Mouse (Mus musculus): ENCODE data around the gene Gpr19. TPM values are rescaled to one million over a fixed set of nuclear protein-coding genes. Genes with fewer than 3 reads are reported as not detected.

The Gpr19 gene
- polyA plus RNA-seq, 1 experiment from 2014 or later: 8.4 TPM

DNA sequence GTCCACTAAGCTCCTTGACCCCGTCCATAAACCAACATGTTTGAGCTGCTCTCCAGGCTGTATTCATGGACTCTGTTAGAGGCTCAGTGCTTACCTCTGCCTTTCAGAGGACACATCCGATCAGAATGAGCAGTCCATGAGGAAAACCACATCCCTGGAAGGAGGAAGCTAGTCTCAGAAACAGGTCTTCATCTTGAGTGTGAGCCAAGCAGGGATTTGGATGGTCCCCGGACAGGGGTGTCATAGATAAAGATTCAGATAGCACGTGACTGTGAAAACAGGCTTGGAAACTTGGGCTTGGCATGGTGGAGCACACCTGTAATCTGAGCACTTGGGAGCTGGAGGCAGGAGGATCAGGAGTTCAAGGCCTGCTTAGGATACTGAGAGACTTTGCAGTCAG, 31.5 kb upstream of the Gpr19 start:
- peak overlapping the region; percentile 82 for H3K4me3 ChIP-seq
- peak overlapping the region; percentile 96 for H3K4me2 ChIP-seq
- H3K27ac ChIP-seq: peak overlapping the region; percentile 100
- H3K36me3 ChIP-seq: peaks cover 32% of the 10 kb centered on the region
- peaks cover 56% of the 10 kb centered on the region for H3K4me1 ChIP-seq
- whole genome bisulfite sequencing (ENCODE audit: insufficient replicate concordance): 38% methylated on average over 4 of the region's 4 CpGs
- H3K9me3 ChIP-seq (replicated peaks): no peaks in the 10 kb centered on the region
- no peak for ATAC-seq
- peak overlapping the region; percentile 95 for H3K9ac ChIP-seq
- H3K27me3 ChIP-seq (replicated peaks): no peaks in the 10 kb centered on the region

- Histone ChIP-seq H3K4me1 (peaks cover 55% of the 10 kb centered on the region), H3K9ac (peak overlapping the region; percentile 95), H3K36me3 (peaks cover 34% of the 10 kb centered on the region), H3K27ac (peak overlapping the region; percentile 100), H3K4me2 (peak overlapping the region; percentile 96), H3K27me3 (replicated peaks) (no peaks in the 10 kb centered on the region), H3K4me3 (peak overlapping the region; percentile 82), H3K9me3 (replicated peaks) (no peaks in the 10 kb centered on the region)
- 1% methylated on average over 15 of the region's 15 CpGs for WGBS (ENCODE audit: insufficient replicate concordance)
- ATAC-seq: peak; percentile 45
Observed at GRCm38 (mm10) chr6:134928889-134929310, 30.5 kb upstream of the Gpr19 start.

DNA sequence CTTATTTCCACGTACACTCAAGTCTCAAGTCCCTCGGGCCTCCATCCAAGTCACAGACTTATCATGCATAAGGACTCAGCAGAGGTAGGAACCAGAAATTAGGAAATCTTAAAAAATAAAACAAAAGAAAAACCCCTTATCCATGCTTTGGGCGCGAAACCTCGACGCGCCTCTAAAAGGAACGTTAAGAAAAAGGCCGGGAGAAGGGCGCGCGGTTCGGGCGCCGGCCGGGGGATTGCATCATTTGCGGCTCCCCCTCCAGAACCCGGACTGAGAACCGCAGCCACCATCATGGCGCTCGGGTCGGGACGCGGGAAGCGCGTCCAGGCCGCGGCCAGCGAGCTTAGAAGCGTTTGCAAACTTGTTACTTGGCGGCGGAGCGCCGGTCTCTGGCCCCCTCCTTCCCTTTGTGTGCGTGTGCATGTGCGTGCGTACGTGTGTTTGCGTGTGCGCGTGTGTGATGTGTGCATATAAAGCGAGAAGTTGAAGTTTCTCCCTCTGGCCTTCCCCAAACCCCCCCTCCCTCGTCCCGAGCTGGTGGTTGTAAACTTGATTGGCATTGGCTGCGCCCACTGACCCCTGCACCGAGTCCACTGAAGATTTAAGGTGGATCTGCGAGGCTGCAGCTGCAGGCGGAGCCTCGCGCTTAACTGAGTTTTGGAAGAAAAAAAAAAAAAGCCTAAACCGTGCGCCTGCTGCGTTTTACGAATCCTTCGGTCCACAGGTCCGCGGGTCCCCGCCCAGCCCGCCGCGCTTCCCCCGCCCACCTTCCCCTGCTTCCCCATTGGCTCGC, 29.9 kb upstream of the Gpr19 start:
- H3K36me3 ChIP-seq: peaks cover 34% of the 10 kb centered on the region

DNA sequence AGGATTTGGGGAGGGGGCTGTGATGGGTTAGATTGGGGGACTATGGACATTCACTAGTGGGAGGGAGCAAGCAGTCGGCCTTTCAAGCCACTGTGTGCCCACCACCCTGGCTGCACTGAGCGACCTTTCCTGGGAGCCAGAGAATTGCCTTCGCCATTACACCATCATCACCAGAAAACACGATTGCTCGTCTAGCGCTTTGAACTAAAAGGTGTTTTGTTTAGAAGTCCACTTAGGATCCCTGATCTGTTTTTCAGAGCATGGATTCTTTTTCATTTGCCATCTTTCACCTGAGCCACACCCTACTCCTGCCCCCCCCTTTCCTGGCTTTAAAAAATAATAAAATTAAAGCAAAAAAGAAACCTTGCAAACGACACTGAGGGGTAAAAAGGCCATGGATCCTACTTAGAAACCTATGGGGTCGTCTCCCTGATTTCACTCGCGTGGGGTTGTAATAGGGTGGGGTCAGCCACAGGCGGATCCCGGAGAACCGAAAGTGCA, 29.3 kb upstream of the Gpr19 start:
- Histone ChIP-seq H3K9ac (peak overlapping the region; percentile 95), H3K27ac (peak overlapping the region; percentile 100), H3K27me3 (replicated peaks) (no peaks in the 10 kb centered on the region), H3K36me3 (peaks cover 32% of the 10 kb centered on the region), H3K4me1 (peaks cover 54% of the 10 kb centered on the region), H3K4me3 (peak overlapping the region; percentile 82), H3K4me2 (peak overlapping the region; percentile 96), H3K9me3 (replicated peaks) (no peaks in the 10 kb centered on the region)
- WGBS (ENCODE audit: insufficient replicate concordance): 1% methylated on average over 13 of the region's 13 CpGs
- peak; percentile 8; the same call in 1 of the 2 replicates for ATAC-seq

More for the DNA sequence above, 29.9 kb upstream of the Gpr19 start:
- Histone ChIP-seq H3K4me1 (peaks cover 55% of the 10 kb centered on the region), H3K4me2 (peak overlapping the region; percentile 96), H3K4me3 (peak overlapping the region; percentile 82), H3K27me3 (replicated peaks) (no peaks in the 10 kb centered on the region), H3K9me3 (replicated peaks) (no peaks in the 10 kb centered on the region), H3K27ac (peak overlapping the region; percentile 100), H3K9ac (peak overlapping the region; percentile 95)
- peak; percentile 79 for ATAC-seq
- WGBS (ENCODE audit: insufficient replicate concordance): 0% methylated on average over 63 of the region's 63 CpGs

GRCm38 (mm10) chr6:134926803-134927594, 28.6 kb upstream of the Gpr19 start:
- Histone ChIP-seq H3K4me2 (peak overlapping the region; percentile 96), H3K27ac (peak overlapping the region; percentile 100), H3K9me3 (replicated peaks) (no peaks in the 10 kb centered on the region), H3K4me1 (peaks cover 57% of the 10 kb centered on the region), H3K27me3 (replicated peaks) (no peaks in the 10 kb centered on the region), H3K36me3 (peaks cover 31% of the 10 kb centered on the region), H3K4me3 (peak overlapping the region; percentile 82), H3K9ac (peak overlapping the region; percentile 95)
- WGBS (ENCODE audit: insufficient replicate concordance): under 1% methylated on average over 63 of the region's 63 CpGs
- ATAC-seq: peak; percentile 50

DNA sequence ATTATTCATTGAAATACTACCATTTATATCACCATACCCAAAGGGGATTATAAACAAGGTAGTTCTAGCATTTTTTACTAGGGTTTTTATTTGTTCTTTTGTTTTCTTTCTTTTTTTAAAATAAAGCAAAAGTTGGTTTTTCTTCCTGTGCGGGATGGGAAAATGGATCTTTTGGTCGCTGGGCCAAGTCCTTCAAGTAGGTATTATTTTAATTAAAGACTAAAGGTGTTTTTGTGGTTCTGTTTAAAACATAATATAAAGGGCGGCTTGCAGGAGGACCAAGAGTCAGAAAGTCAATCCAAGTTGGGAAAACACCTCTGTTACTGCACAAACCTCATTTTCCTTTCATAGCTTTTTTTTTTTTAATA, 27.9 kb upstream of the Gpr19 start:
- ATAC-seq: no peak
- H3K27me3 ChIP-seq (replicated peaks): no peaks in the 10 kb centered on the region
- 30% methylated on average over 3 of the region's 3 CpGs for WGBS (ENCODE audit: insufficient replicate concordance)
- peak overlapping the region; percentile 96 for H3K4me2 ChIP-seq
- H3K9ac ChIP-seq: peak overlapping the region; percentile 95
- peaks cover 33% of the 10 kb centered on the region for H3K36me3 ChIP-seq
- peak overlapping the region; percentile 82 for H3K4me3 ChIP-seq
- H3K4me1 ChIP-seq: peaks cover 55% of the 10 kb centered on the region
- H3K9me3 ChIP-seq (replicated peaks): no peaks in the 10 kb centered on the region
- H3K27ac ChIP-seq: peak overlapping the region; percentile 100

DNA sequence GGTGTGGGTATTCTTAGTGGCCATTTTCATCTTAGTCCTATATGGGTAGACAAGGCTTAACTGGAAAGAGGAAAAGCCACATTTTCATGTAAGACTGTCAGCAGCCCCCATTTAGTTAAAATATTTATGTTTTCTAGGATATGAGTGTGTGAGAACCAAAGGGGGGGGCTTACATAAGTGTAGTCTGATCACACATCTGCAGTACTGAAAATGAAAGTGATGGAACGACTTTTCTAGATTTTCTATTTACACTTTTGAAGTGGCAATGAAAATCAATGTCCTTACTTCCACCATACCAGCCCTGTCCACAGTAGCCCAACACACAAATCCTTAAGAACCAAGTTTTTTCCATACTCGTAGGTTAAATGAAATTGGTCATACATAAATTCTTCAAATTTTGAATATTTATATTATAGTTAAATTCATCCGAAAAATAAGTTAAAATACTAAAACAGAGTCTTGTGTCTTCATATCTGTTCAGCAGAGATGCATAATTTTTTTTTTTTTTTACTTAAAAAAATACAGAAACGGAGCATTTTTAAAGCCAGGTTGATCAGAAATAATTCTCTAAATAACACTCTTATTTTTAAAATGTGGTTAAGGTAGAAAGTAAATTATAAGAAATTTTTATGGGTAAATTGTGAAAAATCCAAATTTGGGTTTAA, 27.4 kb upstream of the Gpr19 start:
- Histone ChIP-seq H3K36me3 (peaks cover 29% of the 10 kb centered on the region), H3K4me3 (peak overlapping the region; percentile 11; the same call in 1 of the 2 replicates), H3K27ac (peak overlapping the region; percentile 36; the same call in 1 of the 2 replicates), H3K4me1 (peaks cover 50% of the 10 kb centered on the region), H3K27me3 (replicated peaks) (no peaks in the 10 kb centered on the region), H3K9me3 (replicated peaks) (no peaks in the 10 kb centered on the region), H3K4me2 (peak overlapping the region; percentile 41), H3K9ac (peak overlapping the region; percentile 41)
- ATAC-seq: no peak
- 68% methylated on average over 4 of the region's 4 CpGs for WGBS (ENCODE audit: insufficient replicate concordance)

DNA sequence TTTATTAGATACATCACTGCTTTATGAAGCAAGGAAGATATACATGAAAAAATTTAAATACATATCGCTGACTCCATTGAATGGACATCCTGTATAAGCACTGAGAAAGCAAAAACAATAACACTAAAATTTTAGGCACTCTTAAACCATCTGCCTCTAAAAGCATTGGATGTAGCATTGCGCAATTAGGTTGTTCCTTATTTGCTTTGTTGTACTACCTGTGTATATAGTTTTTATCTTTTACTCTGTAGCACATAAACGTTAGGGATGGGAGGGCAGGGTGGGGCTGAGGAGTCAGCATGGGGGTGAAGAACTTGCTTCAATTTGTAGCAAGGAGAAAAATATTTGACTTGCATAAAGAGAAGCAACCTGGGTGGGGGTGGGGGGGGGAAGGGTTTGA, 25.9 kb upstream of the Gpr19 start:
- Histone ChIP-seq H3K36me3 (peaks cover 29% of the 10 kb centered on the region), H3K4me3 (no peak overlapping the region), H3K9ac (no peak overlapping the region), H3K4me1 (peaks cover 43% of the 10 kb centered on the region), H3K9me3 (replicated peaks) (no peaks in the 10 kb centered on the region), H3K27me3 (replicated peaks) (no peaks in the 10 kb centered on the region; the same call in 1 of the 2 replicates), H3K4me2 (peak overlapping the region; percentile 19; the same call in 1 of the 2 replicates), H3K27ac (no peak overlapping the region)
- ATAC-seq: no peak
- 58% methylated on average over 3 of the region's 3 CpGs for WGBS (ENCODE audit: insufficient replicate concordance)

DNA sequence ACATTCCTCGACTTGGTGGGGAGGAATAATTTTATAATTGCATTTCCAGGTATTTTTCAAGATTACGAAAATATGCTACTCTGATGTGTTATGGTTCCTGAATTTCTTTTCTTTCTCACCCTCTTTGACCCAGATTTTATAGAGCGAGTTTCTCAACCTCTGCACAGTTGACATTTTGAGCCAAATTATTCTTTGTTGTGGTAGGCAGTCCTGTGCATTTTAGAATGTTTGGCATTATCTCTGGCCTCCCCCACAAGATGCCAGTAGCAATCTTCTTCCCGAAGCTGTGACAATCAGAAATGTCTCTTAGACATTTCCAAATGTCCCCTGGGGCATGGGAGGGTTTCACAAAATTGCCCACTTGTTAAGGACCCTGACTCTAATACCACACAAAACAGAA, 25.3 kb upstream of the Gpr19 start:
- H3K9me3 ChIP-seq (replicated peaks): no peaks in the 10 kb centered on the region
- H3K4me3 ChIP-seq: peak overlapping the region; percentile 19; the same call in 1 of the 2 replicates
- peaks cover 29% of the 10 kb centered on the region for H3K36me3 ChIP-seq
- 75% methylated on average over 4 of the region's 4 CpGs for WGBS (ENCODE audit: insufficient replicate concordance)
- no peaks in the 10 kb centered on the region; the same call in 1 of the 2 replicates for H3K27me3 ChIP-seq (replicated peaks)
- H3K9ac ChIP-seq: peak overlapping the region; percentile 35
- H3K4me1 ChIP-seq: peaks cover 49% of the 10 kb centered on the region
- ATAC-seq: no peak
- H3K4me2 ChIP-seq: peak overlapping the region; percentile 43
- no peak overlapping the region; the same call in 1 of the 2 replicates for H3K27ac ChIP-seq

DNA sequence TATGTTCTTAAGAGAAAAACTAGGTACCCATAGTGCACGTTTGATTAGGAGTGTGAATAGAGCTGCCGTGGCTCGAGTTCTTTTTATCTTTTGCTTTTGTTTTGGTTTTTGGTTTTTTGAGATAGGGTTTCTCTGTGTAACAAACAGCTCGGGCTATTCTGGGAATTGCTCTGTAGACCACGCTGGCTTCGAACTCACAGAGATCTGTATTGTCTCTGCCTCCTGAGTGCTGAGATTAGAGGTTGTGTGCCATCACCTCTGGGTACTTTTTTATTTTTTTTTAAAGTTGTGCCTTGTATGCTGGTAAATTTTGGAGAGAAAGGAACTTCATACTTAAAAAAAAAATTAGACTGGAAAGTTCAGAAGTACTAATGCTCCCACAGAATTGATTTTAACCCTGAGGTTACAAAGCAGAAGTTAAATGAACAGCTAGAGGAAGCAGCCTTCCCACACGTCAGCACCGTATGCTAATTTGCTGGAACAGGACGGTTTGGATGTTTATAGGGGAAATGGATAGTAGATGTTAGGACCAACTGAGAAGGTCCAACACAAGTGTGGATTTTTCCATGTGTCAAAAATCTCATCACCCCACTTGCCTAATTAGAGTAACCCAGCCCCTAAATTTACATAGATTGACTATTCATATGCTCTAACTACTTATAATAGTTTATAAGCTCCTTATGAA, 24.3 kb upstream of the Gpr19 start:
- no peak for ATAC-seq

More for the DNA sequence above, 24.3 kb upstream of the Gpr19 start:
- H3K36me3 ChIP-seq: peaks cover 29% of the 10 kb centered on the region
- H3K4me3 ChIP-seq: peak overlapping the region; percentile 92
- H3K4me1 ChIP-seq: peaks cover 57% of the 10 kb centered on the region
- H3K9me3 ChIP-seq (replicated peaks): no peaks in the 10 kb centered on the region
- peak overlapping the region; percentile 98 for H3K27ac ChIP-seq
- WGBS (ENCODE audit: insufficient replicate concordance): 24% methylated on average over 9 of the region's 9 CpGs
- H3K27me3 ChIP-seq (replicated peaks): no peaks in the 10 kb centered on the region; the same call in 1 of the 2 replicates
- peak overlapping the region; percentile 94 for H3K9ac ChIP-seq
- peak overlapping the region; percentile 100 for H3K4me2 ChIP-seq

Measured in liver, embryonic 12.5 days (tissue).